9 mouse cellular contexts compared by ENCODE assay signal in the genomic region with DNA sequence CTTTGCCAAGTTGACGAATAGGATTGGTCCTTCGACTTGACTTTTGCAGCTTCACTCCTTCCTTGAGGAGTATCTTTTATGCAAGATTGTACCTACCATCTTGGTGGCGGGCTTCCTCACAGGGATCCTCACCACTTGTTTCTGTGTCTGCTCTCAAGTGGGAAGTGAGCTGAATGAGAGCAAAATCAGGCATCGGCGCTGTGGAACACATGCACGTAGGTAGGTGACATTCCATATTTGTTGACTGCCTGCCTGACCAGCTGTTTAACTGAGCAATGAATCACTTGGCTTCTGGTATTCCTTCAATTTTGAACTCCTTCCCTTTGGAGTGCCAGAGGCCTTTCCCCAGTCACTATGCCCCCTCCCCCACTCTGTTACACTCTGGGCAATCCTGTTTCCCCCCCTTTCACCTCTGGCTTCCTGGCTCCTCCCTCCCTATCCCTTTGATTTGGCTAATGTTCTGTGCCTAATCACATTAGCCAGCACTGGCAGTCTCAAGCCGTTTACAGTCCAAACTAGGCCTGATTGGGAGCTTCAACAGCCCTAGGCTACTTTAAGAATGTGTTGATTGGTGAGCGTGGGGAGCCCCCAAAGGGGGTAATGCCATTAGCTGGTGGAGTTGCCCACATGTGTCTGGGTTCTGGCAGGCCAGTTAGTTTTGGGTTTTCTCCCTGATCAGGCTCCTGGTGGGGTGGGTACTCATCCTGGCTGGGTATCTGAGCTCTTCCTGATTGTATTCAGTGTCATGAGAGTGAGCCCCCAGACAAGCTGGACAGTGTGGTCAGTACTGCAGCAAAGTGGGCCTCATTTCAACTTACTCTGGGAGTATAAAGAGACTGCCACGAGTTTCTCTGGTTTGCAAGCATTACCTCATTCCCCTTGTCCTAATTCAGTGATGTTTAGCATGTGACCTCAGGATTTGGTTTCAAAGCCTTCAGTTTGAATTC.
DNase-seq lines count a peak whose midpoint lies in the region; ATAC-seq lines count a peak whose summit lies in the region.
"Had no signal": no experiment of that assay in that cellular context is flagged by ENCODE, and none has a peak within 500 bp of the region (broad histone marks: within the 10 kb centered on the region; RNA-seq: fewer than 3 reads in every experiment).

No protein-coding gene starts in this region.

- no peak overlapping the region for H3K9ac ChIP-seq in kidney, embryonic 14.5 days (ENCODE audit: low read depth, low read length)
- no peak overlapping the region for H3K9ac ChIP-seq in midbrain, embryonic 15.5 days
- H3K9ac ChIP-seq: heart, embryonic 15.5 days had no signal

- DNase-seq in kidney, adult 11 months = no peak
- peak; percentile 78 for DNase-seq in embryonic facial prominence, embryonic 10.5 days (ENCODE audit: low spot score)
- DNase-seq in hindbrain, embryonic 10.5 days (ENCODE audit: low spot score) = peak; percentile 38
- DNase-seq in yolk sac, embryonic 10.5 days (ENCODE audit: low spot score) = no peak
- no peak for DNase-seq in gastrocnemius, adult 18-20 months (ENCODE audit: low spot score)
- DNase-seq in ovary, postnatal 36 days (ENCODE audit: low spot score) = no peak

- H3K27ac ChIP-seq in kidney, embryonic 14.5 days (ENCODE audit: low read depth, low read length) = no peak overlapping the region
- peak overlapping the region; percentile 86 for H3K27ac ChIP-seq in embryonic facial prominence, embryonic 10.5 days (replicated peaks)
- H3K27ac ChIP-seq in hindbrain, embryonic 10.5 days = peak overlapping the region; percentile 62
- no peak overlapping the region for H3K27ac ChIP-seq in midbrain, embryonic 15.5 days
- H3K27ac ChIP-seq: heart, embryonic 15.5 days had no signal

- H3K4me2 ChIP-seq in kidney, embryonic 14.5 days (replicated peaks; ENCODE audit: low read depth, low read length) = no peak overlapping the region
- H3K4me2 ChIP-seq in midbrain, embryonic 15.5 days = no peak overlapping the region
- H3K4me2 ChIP-seq: heart, embryonic 15.5 days had no signal

- no peaks in the 10 kb centered on the region for H3K36me3 ChIP-seq in kidney, embryonic 14.5 days (ENCODE audit: control insufficient read depth, insufficient read depth, low read length)
- no peaks in the 10 kb centered on the region for H3K36me3 ChIP-seq in embryonic facial prominence, embryonic 10.5 days (replicated peaks)
- no peaks in the 10 kb centered on the region for H3K36me3 ChIP-seq in hindbrain, embryonic 10.5 days
- no peaks in the 10 kb centered on the region for H3K36me3 ChIP-seq in midbrain, embryonic 15.5 days (replicated peaks)
- H3K36me3 ChIP-seq: heart, embryonic 15.5 days had no signal

- no peaks in the 10 kb centered on the region for H3K9me3 ChIP-seq in kidney, embryonic 14.5 days (ENCODE audit: control insufficient read depth, low read length)
- no peaks in the 10 kb centered on the region for H3K9me3 ChIP-seq in embryonic facial prominence, embryonic 10.5 days
- no peaks in the 10 kb centered on the region for H3K9me3 ChIP-seq in hindbrain, embryonic 10.5 days
- H3K9me3 ChIP-seq in midbrain, embryonic 15.5 days = no peaks in the 10 kb centered on the region
- H3K9me3 ChIP-seq: heart, embryonic 15.5 days had no signal

- no peak overlapping the region for H3K4me3 ChIP-seq in kidney, embryonic 14.5 days (ENCODE audit: low read length)
- H3K4me3 ChIP-seq in embryonic facial prominence, embryonic 10.5 days = no peak overlapping the region
- no peak overlapping the region for H3K4me3 ChIP-seq in hindbrain, embryonic 10.5 days
- H3K4me3 ChIP-seq in midbrain, embryonic 15.5 days = no peak overlapping the region
- H3K4me3 ChIP-seq: heart, embryonic 15.5 days had no signal

- 59% methylated on average over 9 of the region's 9 CpGs for WGBS in kidney, embryonic 14.5 days
- 53% methylated on average over 9 of the region's 9 CpGs for WGBS in embryonic facial prominence, embryonic 10.5 days
- 58% methylated on average over 9 of the region's 9 CpGs for WGBS in hindbrain, embryonic 10.5 days
- WGBS in midbrain, embryonic 15.5 days = 57% methylated on average over 9 of the region's 9 CpGs

- 0 out of 2 replicates have a peak, but pooled peaks cover 3% of the 10 kb centered on the region for H3K4me1 ChIP-seq in kidney, embryonic 14.5 days (ENCODE audit: control insufficient read depth, insufficient read depth, low read length)
- peaks cover 33% of the 10 kb centered on the region for H3K4me1 ChIP-seq in embryonic facial prominence, embryonic 10.5 days
- H3K4me1 ChIP-seq in hindbrain, embryonic 10.5 days (replicated peaks) = peaks cover 25% of the 10 kb centered on the region
- peaks cover 9% of the 10 kb centered on the region for H3K4me1 ChIP-seq in midbrain, embryonic 15.5 days

- ATAC-seq in kidney, embryonic 14.5 days (ENCODE audit: low FRiP score, low TSS enrichment) = peak; percentile 71; the same call in 1 of the 2 replicates
- ATAC-seq in midbrain, embryonic 15.5 days (replicated peaks) = peak; percentile 87

- H3K27me3 ChIP-seq in kidney, embryonic 14.5 days (ENCODE audit: control insufficient read depth, insufficient read depth, low read length) = no peaks in the 10 kb centered on the region
- no peaks in the 10 kb centered on the region for H3K27me3 ChIP-seq in embryonic facial prominence, embryonic 10.5 days (replicated peaks; ENCODE audit: low read depth, poor library complexity, severe bottlenecking)
- peaks cover 16% of the 10 kb centered on the region for H3K27me3 ChIP-seq in hindbrain, embryonic 10.5 days (ENCODE audit: insufficient read depth, poor library complexity, severe bottlenecking)
- H3K27me3 ChIP-seq in midbrain, embryonic 15.5 days (replicated peaks) = no peaks in the 10 kb centered on the region; the same call in 1 of the 2 replicates
- H3K27me3 ChIP-seq: heart, embryonic 15.5 days had no signal

Comparison
In these comparisons a context has a peak if more than half of its experiments do, and no peak if none do; other contexts are left out.
1. H3K27ac ChIP-seq: peak in embryonic facial prominence, embryonic 10.5 days (single experiment) and hindbrain, embryonic 10.5 days (single experiment); none in kidney, embryonic 14.5 days (single experiment) and midbrain, embryonic 15.5 days (single experiment).
2. DNase-seq: peak in embryonic facial prominence, embryonic 10.5 days (single experiment) and hindbrain, embryonic 10.5 days (single experiment); none in kidney, adult 11 months (single experiment), yolk sac, embryonic 10.5 days (single experiment), gastrocnemius, adult 18-20 months (single experiment) and ovary, postnatal 36 days (single experiment).